Mouse (Mus musculus) kidney, postnatal 4 days (tissue): ENCODE measurements around the gene Armc2.
A peak's percentile ranks its signal among the peaks of the same experiment; 100 is the strongest.

Experiments
- DNase-seq, 2 experiments: peaks; one replicate each; pipeline ENCODE4 v3.0.0; 2021; ENCODE audit warnings: mixed read lengths in 2 of 2

The Armc2 gene

GRCm38 (mm10) chr10:42010761-42011435, 7.3 kb downstream of the Armc2 start:
- DNase-seq, result no peak

DNA sequence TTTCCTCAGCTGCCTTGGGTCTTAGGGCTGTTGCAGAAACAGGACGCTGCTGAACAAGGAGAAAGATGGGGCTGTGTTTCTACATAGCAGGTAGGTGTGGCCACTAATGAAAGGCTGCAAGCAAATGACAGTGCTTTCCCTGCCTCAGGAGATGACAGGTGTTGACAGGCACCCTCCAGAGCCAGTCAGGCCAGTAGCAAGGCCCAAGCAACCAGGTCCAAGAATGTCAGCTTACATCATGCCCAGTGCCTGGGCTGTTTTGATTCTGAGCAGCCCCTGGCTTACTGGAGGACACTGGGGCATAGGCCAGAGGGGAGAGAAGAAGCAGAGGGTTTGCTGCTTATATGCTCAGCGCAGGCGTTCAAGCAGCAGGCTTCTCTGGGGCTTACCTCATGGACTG, 13.0 kb downstream of the Armc2 start:
- no peak for DNase-seq

DNA sequence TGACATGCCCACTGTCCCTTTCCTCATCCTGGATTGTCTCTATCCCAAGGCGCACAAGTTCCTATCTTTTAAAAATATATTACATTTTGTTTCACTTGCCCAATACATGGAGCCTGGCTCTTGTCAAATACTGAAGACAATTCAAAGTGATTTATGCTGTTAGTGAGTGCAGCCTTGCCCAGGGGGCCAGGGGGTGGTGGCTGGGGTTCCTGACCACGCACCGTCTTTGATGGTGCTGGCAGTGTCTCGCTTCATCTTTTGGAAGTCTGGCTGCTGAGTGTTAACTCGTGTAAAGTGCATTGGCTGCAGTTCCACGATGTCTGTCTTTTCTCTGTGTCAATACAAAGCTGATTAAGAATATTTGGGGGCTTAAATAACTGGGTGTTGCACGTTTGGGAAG, 13.6 kb downstream of the Armc2 start:
- no peak for DNase-seq

GRCm38 (mm10) chr10:42004056-42004455, 14.2 kb downstream of the Armc2 start:
- DNase-seq, result no peak

DNA sequence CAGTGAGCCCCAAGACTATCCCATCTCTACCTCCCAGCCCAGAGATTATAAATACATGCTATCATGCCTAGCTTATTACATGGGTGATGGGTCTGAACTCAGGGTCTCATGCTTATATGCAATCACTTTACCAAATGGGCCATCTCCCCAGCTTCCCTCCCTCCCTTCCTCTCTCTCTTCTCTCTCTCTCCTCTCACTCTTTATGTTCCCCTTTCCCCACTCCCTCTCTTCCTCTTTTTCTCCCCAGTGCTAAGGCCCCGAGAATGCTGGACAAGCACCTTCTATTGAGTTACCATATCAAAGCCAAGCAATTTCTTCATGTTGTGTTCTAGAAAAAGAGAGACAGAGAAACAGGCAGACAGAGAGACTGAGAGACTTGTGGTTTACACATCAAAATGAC, 14.7 kb downstream of the Armc2 start:
- DNase-seq, result no peak

DNA sequence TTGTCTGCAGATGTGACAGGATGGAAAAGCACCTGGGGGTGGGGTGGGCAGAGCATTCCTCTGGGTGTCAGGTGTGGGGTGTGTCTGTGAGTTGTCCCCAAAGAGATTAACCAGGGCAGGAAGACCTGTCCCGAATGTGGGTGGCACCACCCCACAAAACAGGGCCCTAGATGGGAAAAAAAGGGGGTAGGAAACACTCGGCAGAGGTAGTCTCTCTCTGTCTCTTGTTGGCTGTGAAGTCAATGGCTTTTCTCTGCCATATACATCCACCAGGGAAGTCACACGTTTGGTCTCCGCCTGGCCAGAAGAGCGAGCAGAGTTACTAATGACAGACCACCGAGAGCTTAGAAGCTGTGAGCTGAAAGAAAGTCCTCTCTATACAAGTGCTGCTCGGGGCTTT, 15.8 kb downstream of the Armc2 start:
- DNase-seq, result no peak

DNA sequence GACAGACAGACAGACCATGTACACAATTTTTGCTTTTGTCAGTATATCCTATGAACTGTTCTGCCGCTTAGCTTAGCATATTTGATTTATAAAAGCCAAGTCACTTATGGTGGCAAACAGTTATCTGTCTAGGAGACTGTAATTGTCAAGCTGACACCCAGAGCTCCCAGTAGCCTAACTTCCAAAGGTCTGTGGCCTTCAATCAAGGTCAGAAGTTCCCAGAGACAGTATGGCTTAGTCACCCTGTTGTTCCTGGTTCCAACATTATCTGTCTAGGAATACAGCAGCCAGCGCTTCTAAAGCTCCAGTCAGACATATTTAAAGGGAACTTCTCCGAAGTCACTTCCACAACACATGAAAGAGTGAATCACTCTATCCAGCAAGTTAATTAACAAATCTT, 17.0 kb downstream of the Armc2 start:
- DNase-seq, result no peak

GRCm38 (mm10) chr10:41997691-41998178, 20.5 kb downstream of the Armc2 start:
- DNase-seq, result peak; percentile 24 to 43

- DNase-seq, result no peak
Observed at GRCm38 (mm10) chr10:41996157-41996556, 22.1 kb downstream of the Armc2 start.

DNA sequence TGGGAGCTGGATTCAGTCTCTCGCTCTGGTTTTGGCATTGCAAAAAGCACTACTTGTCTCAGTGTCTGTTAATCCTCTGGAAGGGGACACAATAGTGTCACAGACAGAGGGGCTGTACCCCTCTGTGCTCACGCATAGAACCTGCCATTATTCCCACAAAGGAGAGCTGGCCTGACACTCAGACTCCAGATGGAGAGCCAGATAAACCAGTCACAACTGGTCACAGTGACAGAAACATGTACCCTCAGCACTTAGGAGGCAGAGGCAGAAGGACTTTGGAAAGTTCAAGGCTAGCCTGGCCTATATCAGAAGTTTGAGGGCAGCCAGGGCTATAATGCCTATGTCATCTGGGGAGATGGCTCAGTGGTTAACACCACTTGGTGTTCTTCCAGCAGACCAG, 23.2 kb downstream of the Armc2 start:
- DNase-seq, result no peak

DNA sequence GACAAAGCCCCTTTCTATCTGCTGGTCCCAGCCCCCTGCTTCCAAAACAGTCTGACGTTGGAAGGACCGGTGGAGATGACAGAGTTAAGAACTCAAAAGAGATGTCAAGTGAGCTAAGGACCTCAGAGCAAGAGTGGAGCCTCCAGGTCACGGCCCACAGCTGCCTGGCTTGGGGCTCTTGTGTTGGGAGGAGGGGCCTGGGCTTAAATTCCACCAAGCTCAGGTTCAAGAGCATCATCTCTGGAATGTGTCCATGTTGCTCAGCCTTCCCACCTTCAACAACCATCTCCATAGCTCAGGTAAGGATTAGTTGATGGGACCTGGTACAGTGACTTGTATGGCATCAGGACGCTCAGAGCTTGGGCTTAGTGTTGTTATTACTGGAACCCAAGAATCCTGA, 23.7 kb downstream of the Armc2 start:
- DNase-seq, result no peak

GRCm38 (mm10) chr10:41992059-41992440, 26.2 kb downstream of the Armc2 start:
- DNase-seq, result no peak

GRCm38 (mm10) chr10:41991364-41992058, 26.7 kb downstream of the Armc2 start:
- DNase-seq, result no peak

DNA sequence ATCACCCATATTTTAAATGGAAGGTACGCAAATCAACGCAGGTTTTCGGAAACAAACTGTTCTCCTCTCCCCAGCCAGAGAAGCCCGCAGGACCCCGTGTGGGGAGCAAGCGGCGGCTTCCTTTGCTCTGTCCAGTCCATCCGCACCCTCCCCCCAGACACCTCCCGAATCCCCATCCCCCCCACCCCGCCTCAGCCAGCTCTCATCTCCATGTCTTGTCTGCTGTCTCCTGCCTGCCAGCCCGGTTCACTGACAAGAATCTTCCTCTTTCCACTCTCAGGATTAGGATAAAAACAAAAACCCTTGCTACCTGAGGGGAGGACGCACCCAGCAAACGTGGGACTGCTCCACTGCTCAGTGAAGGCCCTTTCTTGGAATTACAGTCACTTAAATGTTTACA, 27.3 kb downstream of the Armc2 start:
- DNase-seq, result no peak

DNA sequence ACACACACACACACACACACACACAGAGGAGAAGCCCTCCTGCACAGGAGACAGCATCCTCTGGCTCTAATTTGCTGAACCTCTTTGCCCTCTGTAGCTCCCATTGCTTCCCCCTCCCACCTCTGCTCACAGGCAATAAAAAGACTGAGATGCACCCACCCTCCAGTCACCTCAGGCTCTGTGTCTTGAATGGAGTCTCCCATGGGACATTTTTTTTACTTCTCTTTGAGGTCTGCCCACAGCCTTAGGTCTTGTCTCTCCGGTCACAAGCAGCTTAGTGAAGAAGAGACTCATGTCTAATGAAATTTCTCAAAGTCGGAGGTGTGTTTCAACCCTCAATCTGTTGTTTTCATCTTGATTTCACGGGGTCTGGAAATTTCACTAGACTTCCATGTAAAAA, 29.3 kb downstream of the Armc2 start:
- no peak for DNase-seq

DNA sequence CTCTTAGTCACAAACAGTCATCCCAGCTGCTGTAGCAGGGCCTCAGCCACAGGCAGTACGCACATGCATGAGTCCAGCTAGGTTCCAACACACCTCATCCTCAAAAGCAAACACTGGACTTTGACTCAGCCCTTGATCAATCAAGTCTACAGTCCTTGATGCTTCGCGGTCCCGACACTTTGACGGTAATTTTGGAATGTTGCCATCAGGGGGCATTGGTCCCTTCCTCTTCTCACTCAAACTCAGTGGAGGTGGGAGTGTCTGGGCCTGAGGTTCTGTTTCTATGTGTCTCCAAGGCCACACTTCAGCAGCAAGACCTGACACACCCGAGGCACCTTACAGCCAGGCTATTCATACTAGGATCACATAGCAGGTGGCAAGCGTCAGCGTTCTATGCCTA, 32.1 kb downstream of the Armc2 start:
- no peak for DNase-seq

DNA sequence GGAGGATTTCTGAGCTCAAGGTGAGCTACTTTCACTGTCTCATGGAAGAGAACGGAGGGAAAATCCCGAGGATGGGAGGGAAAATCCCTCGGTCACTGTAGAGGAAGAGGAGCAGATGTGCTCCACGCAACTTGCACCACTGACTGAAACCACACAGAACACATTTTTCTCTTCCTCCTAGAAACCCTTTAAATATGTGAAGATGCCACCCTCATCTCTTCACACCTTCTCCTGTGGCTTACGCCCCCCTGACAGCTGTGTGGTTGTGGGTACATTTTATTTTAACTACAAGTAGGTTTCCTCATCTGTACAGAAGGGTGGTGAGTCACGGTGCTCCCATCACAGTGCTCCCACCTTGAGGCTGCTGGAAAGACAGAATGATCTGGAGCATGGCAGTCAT, 34.0 kb downstream of the Armc2 start:
- DNase-seq, result no peak

DNA sequence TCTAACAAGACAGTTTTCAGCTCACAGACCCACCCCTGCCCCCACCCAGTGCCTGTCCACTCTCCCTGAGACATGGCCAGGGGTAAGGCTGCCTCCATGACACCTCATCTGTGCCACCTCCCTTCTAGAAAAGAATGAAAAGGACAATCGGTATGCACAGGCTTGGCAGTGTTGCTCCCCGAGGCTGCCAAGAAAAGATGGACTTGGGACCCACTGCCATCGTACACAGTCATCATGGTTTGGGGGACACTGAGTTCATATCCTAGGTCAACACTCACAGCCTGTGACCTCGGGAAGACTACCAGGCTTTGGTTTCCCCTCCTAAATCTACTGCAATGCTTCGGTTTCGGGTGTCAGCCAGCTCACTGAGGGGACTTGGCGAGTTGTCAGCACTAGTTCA, 35.4 kb downstream of the Armc2 start:
- no peak for DNase-seq

DNA sequence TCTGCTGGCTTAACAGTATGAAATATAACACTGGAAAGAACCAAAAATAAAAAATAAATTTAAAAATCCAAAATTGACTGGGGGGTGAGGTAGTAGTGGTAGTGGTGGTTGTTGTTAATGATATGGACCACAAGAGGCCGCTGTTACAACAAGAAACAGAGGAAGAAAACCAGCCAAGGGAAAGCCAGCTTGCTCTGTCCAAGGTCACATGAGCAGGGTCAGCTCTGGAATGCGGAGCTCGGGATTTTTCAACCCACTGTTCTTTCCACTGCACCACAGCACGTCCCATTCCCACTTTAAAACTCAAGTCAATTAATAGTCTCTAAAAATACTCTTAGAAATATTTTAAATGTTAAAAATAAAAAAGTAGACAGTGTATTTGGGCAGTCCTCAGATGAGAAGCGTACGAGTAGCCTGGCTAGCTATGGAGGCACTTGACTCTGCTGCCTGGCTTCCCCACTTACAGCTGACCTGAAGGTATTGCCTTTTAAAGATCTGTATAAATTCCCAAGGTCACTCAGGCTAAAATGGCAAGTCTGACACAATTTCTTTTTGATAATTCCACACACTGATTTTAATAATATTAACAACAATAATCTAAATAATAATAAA, 37.4 kb downstream of the Armc2 start:
- DNase-seq, result peak; percentile 77 to 83

DNA sequence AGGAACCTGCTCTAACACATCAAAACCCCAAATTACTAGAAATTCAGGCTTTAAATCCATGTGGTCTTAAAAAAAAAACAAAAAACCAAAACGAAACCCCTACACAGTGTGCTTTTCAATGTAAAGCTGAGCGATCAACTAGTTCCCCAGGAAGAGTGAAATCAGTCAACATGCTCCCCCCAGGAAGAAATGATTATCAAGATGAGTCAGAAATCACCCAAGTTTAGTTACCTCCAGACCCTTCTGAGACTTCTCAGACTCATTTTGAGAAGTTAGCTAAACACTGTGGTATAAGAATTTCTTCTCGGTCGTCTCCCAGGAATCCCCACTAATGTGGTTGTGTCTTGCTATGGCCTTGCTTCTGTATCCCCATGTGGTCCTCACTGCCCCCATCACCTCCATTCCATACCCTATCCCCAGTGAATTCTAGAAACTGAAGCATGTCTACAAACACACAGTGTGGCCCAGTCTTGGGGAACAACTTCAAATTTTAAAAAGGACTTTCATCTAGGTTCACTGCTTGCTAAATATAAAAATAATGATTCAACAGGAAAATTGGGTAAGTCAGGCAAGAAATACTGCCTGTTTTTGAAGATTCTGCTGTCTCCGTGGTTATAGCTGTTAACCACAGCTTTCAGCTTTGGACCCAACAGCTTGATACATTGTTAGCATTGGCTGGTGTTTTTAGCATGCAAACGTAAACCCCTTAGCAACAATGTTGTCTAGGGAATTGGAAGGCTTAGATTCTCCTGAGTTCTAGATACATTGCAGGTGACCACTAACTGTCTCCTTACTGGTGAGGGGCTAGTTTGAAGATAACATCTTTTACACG, 39.6 kb downstream of the Armc2 start:
- no peak for DNase-seq

- DNase-seq, result no peak
Observed at GRCm38 (mm10) chr10:41972676-41973075, 45.6 kb downstream of the Armc2 start.

GRCm38 (mm10) chr10:41967915-41968635, 50.2 kb downstream of the Armc2 start:
- no peak for DNase-seq

GRCm38 (mm10) chr10:41962725-41963124, 55.5 kb downstream of the Armc2 start:
- no peak for DNase-seq
